ENCODE assay signal across 1 mouse cellular context in the genomic region with DNA sequence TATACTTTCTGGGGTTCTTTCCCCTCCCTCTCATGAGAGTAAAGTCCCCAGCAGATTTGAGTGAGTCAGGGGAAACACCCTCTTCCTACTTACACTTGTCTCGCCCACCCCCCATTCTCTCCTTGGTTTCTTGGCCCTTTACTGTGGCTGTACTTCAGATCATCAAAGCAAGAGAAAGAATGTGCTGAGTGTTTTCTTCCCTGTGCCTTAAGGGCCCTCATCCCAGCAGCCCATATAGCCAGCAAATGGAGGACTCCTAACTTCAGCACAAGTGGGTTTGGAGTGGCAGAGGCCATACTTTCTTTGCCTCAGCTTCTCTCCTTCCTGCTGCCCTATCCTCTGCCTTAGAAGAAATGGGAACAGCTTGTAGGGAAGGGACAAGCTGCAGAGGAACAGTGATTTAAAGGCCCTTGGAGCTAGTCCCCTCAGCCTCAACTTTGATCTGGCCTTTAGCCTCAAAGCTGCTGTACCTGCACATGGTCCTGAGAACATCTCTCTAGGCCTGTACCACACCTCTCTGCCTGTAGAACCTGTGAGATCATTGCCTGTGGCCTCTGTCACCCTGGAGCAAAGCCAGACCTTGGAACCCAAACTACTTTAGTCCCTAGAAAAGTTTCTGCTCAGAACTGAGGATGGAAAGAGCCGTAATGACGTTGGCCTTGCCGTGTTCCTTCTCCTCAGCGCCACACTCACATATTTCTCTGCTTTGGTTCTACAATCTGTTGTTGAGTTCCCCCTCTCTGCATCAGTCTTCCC.
TF ChIP-seq lines count a peak whose summit lies in the region.

No protein-coding gene starts in this region.

TF ChIP-seq in CH12.LX, 34 proteins besides CTCF, POLR2A, EP300 and RAD21:
- TF ChIP-seq MEF2A (IDR thresholded peaks at IDR 0.05; ENCODE audit: borderline replicate concordance, low read depth, low read length) (no peak), BHLHE40 (IDR thresholded peaks at IDR 0.05; ENCODE audit: low read depth, low read length) (no peak), ZKSCAN1 (IDR thresholded peaks at IDR 0.05; ENCODE audit: borderline replicate concordance, low read depth, low read length) (no peak), NRF1 (IDR thresholded peaks at IDR 0.05; ENCODE audit: low read depth, low read length) (no peak), ZMIZ1 (IDR thresholded peaks at IDR 0.05; ENCODE audit: low read depth, low read length) (no peak), MAFK (IDR thresholded peaks at IDR 0.05; ENCODE audit: insufficient replicate concordance, low read length) (no peak), IRF4 (IDR thresholded peaks at IDR 0.05; ENCODE audit: low read depth, low read length) (no peak), PAX5 (IDR thresholded peaks at IDR 0.05; ENCODE audit: low read length) (no peak), SIN3A (IDR thresholded peaks at IDR 0.05; ENCODE audit: low read length) (no peak), CHD2 (IDR thresholded peaks at IDR 0.05; ENCODE audit: low read length) (no peak)
